Mouse (Mus musculus) liver, embryonic 11.5 days (tissue): ENCODE results near the gene Disp3. TPM values are rescaled to one million over a fixed set of nuclear protein-coding genes. Genes with fewer than 3 reads are reported as not detected.
A peak's percentile ranks its signal among the peaks of the same experiment; 100 is the strongest.

Source experiments
- ATAC-seq: fragments of 200-750 bp; cut with Nextera tagmentation; replicated peaks from 2 replicates; pipeline ENCODE4 v1.8.0; 2017; ENCODE audit warnings: moderate number of reproducible peaks, mild to moderate bottlenecking, moderate TSS enrichment, moderate library complexity; ENCODE audit not compliant: low FRiP score
- DNase-seq: peaks from one replicate; pipeline ENCODE4 v3.0.0-alpha.2; 2017; ENCODE audit warnings: low spot score
- H3K27ac ChIP-seq: fragments of 300-500 bp; sonication (generic); 2 replicates; pipeline ENCODE4 v1.5.1; 2014; ENCODE audit warnings: mild to moderate bottlenecking, low read depth, low read length, control low read depth
- H3K27me3 ChIP-seq: fragments of 300-500 bp; sonication (generic); replicated peaks from 2 replicates; pipeline ENCODE4 v1.6.1; 2014; ENCODE audit warnings: low read length, mixed read lengths; ENCODE audit not compliant: control insufficient read depth, insufficient read depth
- H3K36me3 ChIP-seq: fragments of 300-500 bp; sonication (generic); 2 replicates; pipeline ENCODE4 v1.6.1; 2014; ENCODE audit warnings: mild to moderate bottlenecking, low read length, moderate library complexity, mixed read lengths; ENCODE audit not compliant: control insufficient read depth, insufficient read depth
- H3K4me1 ChIP-seq: fragments of 300-500 bp; sonication (generic); replicated peaks from 2 replicates; pipeline ENCODE4 v1.6.1; 2014; ENCODE audit warnings: low read length, mixed read lengths; ENCODE audit not compliant: control insufficient read depth, insufficient read depth
- H3K4me2 ChIP-seq: fragments of 300-500 bp; sonication (generic); 2 replicates; pipeline ENCODE4 v1.6.1; 2014; ENCODE audit warnings: mild to moderate bottlenecking, control low read depth, moderate library complexity
- H3K4me3 ChIP-seq: fragments of 300-500 bp; sonication (generic); 2 replicates; pipeline ENCODE4 v1.5.1; 2014; ENCODE audit warnings: low read depth, low read length, control low read depth
- H3K9ac ChIP-seq: fragments of 300-500 bp; sonication (generic); 2 replicates; pipeline ENCODE4 v1.6.1; 2014; ENCODE audit warnings: low read depth, low read length, control low read depth
- H3K9me3 ChIP-seq: fragments of 300-500 bp; sonication (generic); 2 replicates; pipeline ENCODE4 v1.6.1; 2016; ENCODE audit warnings: low read length, inconsistent platforms, mixed read lengths; ENCODE audit not compliant: control insufficient read depth
- WGBS: fragments of 180-500 bp; shearing (Covaris S2); extraction: QIAGEN DNeasy Blood & Tissue Kit; methylation state at CpG from one replicate; pipeline ENCODE4 v1.1.7; 2014; 5-methylcytosine and 5-hydroxymethylcytosine counted together
- polyA plus RNA-seq: library from polyadenylated mRNA; unstranded; fragments of >200 nt; fragmentation: Nextera tagmentation; extraction: Ambion mirVana; gene quantifications from 2 replicates; pipeline ENCODE4 v1.2.1, GENCODE M21; 2014

Gene Disp3
- polyA plus RNA-seq, 1 experiment from 2014 or later, result not detected

- no peaks in the 10 kb centered on the region for H3K9me3 ChIP-seq
- ATAC-seq (no peak), DNase-seq (no peak)
- WGBS, result 52% methylated on average over 6 of the region's 6 CpGs
- no peak overlapping the region for H3K4me2 ChIP-seq
- H3K9ac ChIP-seq, result no peak overlapping the region
- no peak overlapping the region for H3K4me3 ChIP-seq
- H3K4me1 ChIP-seq, result no peaks in the 10 kb centered on the region
- H3K27me3 ChIP-seq, result no peaks in the 10 kb centered on the region
- H3K27ac ChIP-seq, result no peak overlapping the region
- no peaks in the 10 kb centered on the region for H3K36me3 ChIP-seq
Observed at GRCm38 (mm10) chr4:148238919-148239318, 48.8 kb downstream of the Disp3 start.

GRCm38 (mm10) chr4:148238218-148238617, 49.5 kb downstream of the Disp3 start:
- Histone ChIP-seq H3K4me1 (no peaks in the 10 kb centered on the region), H3K36me3 (no peaks in the 10 kb centered on the region), H3K4me2 (no peak overlapping the region), H3K27me3 (no peaks in the 10 kb centered on the region; the same call in 1 of the 2 replicates), H3K9ac (no peak overlapping the region), H3K4me3 (no peak overlapping the region), H3K9me3 (no peaks in the 10 kb centered on the region), H3K27ac (no peak overlapping the region)
- WGBS, result 56% methylated on average over 9 of the region's 9 CpGs
- ATAC-seq, result no peak
- DNase-seq, result no peak

GRCm38 (mm10) chr4:148236664-148237063, 51.1 kb downstream of the Disp3 start:
- DNase-seq (no peak), ATAC-seq (no peak)
- Histone ChIP-seq H3K36me3 (no peaks in the 10 kb centered on the region), H3K4me3 (no peak overlapping the region), H3K9me3 (no peaks in the 10 kb centered on the region), H3K4me2 (no peak overlapping the region), H3K4me1 (no peaks in the 10 kb centered on the region), H3K27ac (no peak overlapping the region), H3K9ac (no peak overlapping the region), H3K27me3 (no peaks in the 10 kb centered on the region; the same call in 1 of the 2 replicates)
- WGBS, result 82% methylated on average over 8 of the region's 8 CpGs

- Histone ChIP-seq H3K4me2 (no peak overlapping the region), H3K27me3 (no peaks in the 10 kb centered on the region; the same call in 1 of the 2 replicates), H3K9ac (no peak overlapping the region), H3K9me3 (no peaks in the 10 kb centered on the region), H3K4me3 (no peak overlapping the region), H3K27ac (no peak overlapping the region), H3K36me3 (no peaks in the 10 kb centered on the region), H3K4me1 (no peaks in the 10 kb centered on the region)
- 69% methylated on average over 9 of the region's 9 CpGs for WGBS
- no peak for ATAC-seq
- DNase-seq, result no peak
Observed at GRCm38 (mm10) chr4:148233061-148233460, 54.7 kb downstream of the Disp3 start.

- WGBS, result 62% methylated on average over 10 of the region's 10 CpGs
- ATAC-seq, result no peak
- no peaks in the 10 kb centered on the region for H3K9me3 ChIP-seq
Observed at GRCm38 (mm10) chr4:148232615-148233014, 55.1 kb downstream of the Disp3 start.

GRCm38 (mm10) chr4:148232124-148232523, 55.6 kb downstream of the Disp3 start:
- Histone ChIP-seq H3K4me3 (no peak overlapping the region), H3K36me3 (no peaks in the 10 kb centered on the region), H3K4me2 (no peak overlapping the region), H3K9ac (no peak overlapping the region), H3K4me1 (no peaks in the 10 kb centered on the region), H3K27me3 (no peaks in the 10 kb centered on the region; the same call in 1 of the 2 replicates), H3K27ac (no peak overlapping the region), H3K9me3 (no peaks in the 10 kb centered on the region)
- no peak for DNase-seq
- ATAC-seq, result no peak
- 64% methylated on average over 4 of the region's 4 CpGs for WGBS

More at GRCm38 (mm10) chr4:148232615-148233014, 55.1 kb downstream of the Disp3 start:
- Histone ChIP-seq H3K9ac (no peak overlapping the region), H3K36me3 (no peaks in the 10 kb centered on the region), H3K4me3 (no peak overlapping the region), H3K4me1 (no peaks in the 10 kb centered on the region), H3K4me2 (no peak overlapping the region), H3K27ac (no peak overlapping the region), H3K27me3 (no peaks in the 10 kb centered on the region; the same call in 1 of the 2 replicates)
- no peak for DNase-seq

- Histone ChIP-seq H3K27ac (no peak overlapping the region), H3K36me3 (no peaks in the 10 kb centered on the region), H3K4me3 (no peak overlapping the region), H3K9ac (no peak overlapping the region), H3K4me2 (no peak overlapping the region), H3K9me3 (no peaks in the 10 kb centered on the region), H3K27me3 (no peaks in the 10 kb centered on the region; the same call in 1 of the 2 replicates), H3K4me1 (no peaks in the 10 kb centered on the region)
- DNase-seq (peak; percentile 80), ATAC-seq (peak; percentile 73)
- 8% methylated on average over 16 of the region's 16 CpGs for WGBS
Observed at GRCm38 (mm10) chr4:148229646-148230045, 58.1 kb downstream of the Disp3 start.

GRCm38 (mm10) chr4:148222983-148223382, 64.8 kb downstream of the Disp3 start:
- no peaks in the 10 kb centered on the region for H3K4me1 ChIP-seq
- H3K9ac ChIP-seq, result no peak overlapping the region
- DNase-seq, result no peak
- ATAC-seq, result no peak
- no peak overlapping the region for H3K27ac ChIP-seq
- no peaks in the 10 kb centered on the region for H3K36me3 ChIP-seq
- no peak overlapping the region for H3K4me3 ChIP-seq
- H3K9me3 ChIP-seq, result no peaks in the 10 kb centered on the region
- H3K4me2 ChIP-seq, result no peak overlapping the region
- 45% methylated on average over 10 of the region's 10 CpGs for WGBS
- H3K27me3 ChIP-seq, result peaks cover 37% of the 10 kb centered on the region

GRCm38 (mm10) chr4:148220656-148221055, 67.1 kb downstream of the Disp3 start:
- DNase-seq, result no peak

More at GRCm38 (mm10) chr4:148220656-148221055, 67.1 kb downstream of the Disp3 start:
- Histone ChIP-seq H3K9ac (no peak overlapping the region), H3K36me3 (no peaks in the 10 kb centered on the region), H3K9me3 (no peaks in the 10 kb centered on the region), H3K27me3 (peaks cover 41% of the 10 kb centered on the region), H3K4me3 (no peak overlapping the region), H3K4me1 (no peaks in the 10 kb centered on the region), H3K27ac (no peak overlapping the region), H3K4me2 (no peak overlapping the region)
- WGBS, result 3% methylated on average over 10 of the region's 10 CpGs
- ATAC-seq, result no peak
